ENCODE assay signal across 27 mouse cellular contexts in genomic region chr2:28364623-28365022, GRCm38 (mm10).
A peak's percentile ranks its signal among the peaks of the same experiment; 100 is the strongest.
DNase-seq lines count a peak whose midpoint lies in the region; ATAC-seq lines count a peak whose summit lies in the region.
"Had no signal": no experiment of that assay in that cellular context is flagged by ENCODE, and none has a peak within 500 bp of the region (broad histone marks: within the 10 kb centered on the region; RNA-seq: fewer than 3 reads in every experiment).

No protein-coding gene starts in this region.

- H3K4me3 ChIP-seq in embryonic facial prominence, embryonic 14.5 days (ENCODE audit: low read depth, low read length): no peak overlapping the region
- no peak overlapping the region for H3K4me3 ChIP-seq in embryonic facial prominence, embryonic 10.5 days
- H3K4me3 ChIP-seq: embryonic facial prominence, embryonic 13.5 days; erythroblast, embryonic 14.5 days; heart, embryonic 10.5 days; heart, embryonic 15.5 days; lung, embryonic 15.5 days; midbrain, embryonic 10.5 days; midbrain, embryonic 15.5 days; neural tube, embryonic 15.5 days had no signal

- no peaks in the 10 kb centered on the region for H3K9me3 ChIP-seq in embryonic facial prominence, embryonic 14.5 days (ENCODE audit: control insufficient read depth, low read length)
- H3K9me3 ChIP-seq in embryonic facial prominence, embryonic 10.5 days: no peaks in the 10 kb centered on the region
- H3K9me3 ChIP-seq: embryonic facial prominence, embryonic 13.5 days; heart, embryonic 15.5 days; lung, embryonic 15.5 days; midbrain, embryonic 10.5 days; midbrain, embryonic 15.5 days; neural tube, embryonic 15.5 days had no signal

- intact Hi-C loops in left cerebral cortex, postnatal 4 days (cut with DNase I): no loop called here

- DNase-seq in embryonic facial prominence, embryonic 14.5 days (ENCODE audit: low spot score): peak; percentile 44
- no peak for DNase-seq in embryonic facial prominence, embryonic 10.5 days (ENCODE audit: low spot score)
- DNase-seq in gastrocnemius, postnatal 25 days: peak; percentile 14
- no peak for DNase-seq in gastrocnemius, adult 18-20 months (ENCODE audit: low spot score)
- DNase-seq in left cerebral cortex, postnatal 4 days: peak; percentile 36
- no peak for DNase-seq in left cerebral cortex, adult 11 months (ENCODE audit: low spot score)
- DNase-seq in retina, postnatal 1 day: peak; percentile 33
- no peak for DNase-seq in urinary bladder, adult 2 months (ENCODE audit: low spot score)
- DNase-seq: adrenal gland, adult 2 months; cerebellum, adult 9-10 months; cerebellum, postnatal 36 days; kidney, adult 9 months; kidney, postnatal 14 days; right cerebral cortex, adult 18-20 months; right cerebral cortex, postnatal 4 days; thymus, postnatal 14 days had no signal

- H3K27ac ChIP-seq in embryonic facial prominence, embryonic 14.5 days (replicated peaks; ENCODE audit: low read depth, low read length): no peak overlapping the region
- H3K27ac ChIP-seq in embryonic facial prominence, embryonic 10.5 days (replicated peaks): no peak overlapping the region
- H3K27ac ChIP-seq: embryonic facial prominence, embryonic 13.5 days; heart, embryonic 10.5 days; heart, embryonic 15.5 days; lung, embryonic 15.5 days; midbrain, embryonic 10.5 days; midbrain, embryonic 15.5 days; neural tube, embryonic 15.5 days had no signal

- H3K4me1 ChIP-seq in embryonic facial prominence, embryonic 14.5 days (ENCODE audit: control insufficient read depth, insufficient read depth, low read length): peaks cover 5% of the 10 kb centered on the region
- H3K4me1 ChIP-seq in embryonic facial prominence, embryonic 10.5 days: peaks cover 14% of the 10 kb centered on the region

- H3K27me3 ChIP-seq in embryonic facial prominence, embryonic 14.5 days (replicated peaks; ENCODE audit: control insufficient read depth, insufficient read depth, low read length): no peaks in the 10 kb centered on the region
- H3K27me3 ChIP-seq in embryonic facial prominence, embryonic 10.5 days (replicated peaks; ENCODE audit: low read depth, poor library complexity, severe bottlenecking): no peaks in the 10 kb centered on the region
- H3K27me3 ChIP-seq: embryonic facial prominence, embryonic 13.5 days; lung, embryonic 15.5 days; midbrain, embryonic 15.5 days; neural tube, embryonic 15.5 days had no signal

- H3K4me2 ChIP-seq in embryonic facial prominence, embryonic 14.5 days (ENCODE audit: low read depth, low read length): no peak overlapping the region
- H3K4me2 ChIP-seq: embryonic facial prominence, embryonic 13.5 days; heart, embryonic 15.5 days; liver, embryonic 11.5 days; lung, embryonic 15.5 days; midbrain, embryonic 15.5 days; neural tube, embryonic 15.5 days had no signal

- H3K9ac ChIP-seq in embryonic facial prominence, embryonic 14.5 days (ENCODE audit: low read depth, low read length): no peak overlapping the region
- H3K9ac ChIP-seq: embryonic facial prominence, embryonic 13.5 days; heart, embryonic 15.5 days; lung, embryonic 15.5 days; midbrain, embryonic 15.5 days; neural tube, embryonic 15.5 days had no signal

- ATAC-seq in embryonic facial prominence, embryonic 14.5 days (ENCODE audit: low read depth): no peak; the same call in 1 of the 2 replicates
- ATAC-seq: activated CD4-positive, CD25-positive, alpha-beta regulatory T cell, adult 4 months; hindbrain, embryonic 16.5 days; midbrain, embryonic 15.5 days had no signal

- 49% methylated on average over 3 of the region's 3 CpGs for WGBS in embryonic facial prominence, embryonic 14.5 days
- 75% methylated on average over 3 of the region's 3 CpGs for WGBS in embryonic facial prominence, embryonic 10.5 days

- H3K36me3 ChIP-seq in embryonic facial prominence, embryonic 14.5 days (ENCODE audit: control insufficient read depth, insufficient read depth, low read length): no peaks in the 10 kb centered on the region
- H3K36me3 ChIP-seq in embryonic facial prominence, embryonic 10.5 days (replicated peaks): no peaks in the 10 kb centered on the region
- H3K36me3 ChIP-seq: embryonic facial prominence, embryonic 13.5 days; heart, embryonic 10.5 days; heart, embryonic 15.5 days; lung, embryonic 15.5 days; midbrain, embryonic 10.5 days; midbrain, embryonic 15.5 days; neural tube, embryonic 15.5 days had no signal

Comparison
In these comparisons a context has a peak if more than half of its experiments do, and no peak if none do; other contexts are left out.
1. DNase-seq: peak in embryonic facial prominence, embryonic 14.5 days (single experiment), gastrocnemius, postnatal 25 days (single experiment), left cerebral cortex, postnatal 4 days (single experiment) and retina, postnatal 1 day (single experiment); none in embryonic facial prominence, embryonic 10.5 days (single experiment), gastrocnemius, adult 18-20 months (single experiment), left cerebral cortex, adult 11 months (single experiment) and urinary bladder, adult 2 months (single experiment).